8 mouse cellular contexts compared by ENCODE assay signal in the genomic region with DNA sequence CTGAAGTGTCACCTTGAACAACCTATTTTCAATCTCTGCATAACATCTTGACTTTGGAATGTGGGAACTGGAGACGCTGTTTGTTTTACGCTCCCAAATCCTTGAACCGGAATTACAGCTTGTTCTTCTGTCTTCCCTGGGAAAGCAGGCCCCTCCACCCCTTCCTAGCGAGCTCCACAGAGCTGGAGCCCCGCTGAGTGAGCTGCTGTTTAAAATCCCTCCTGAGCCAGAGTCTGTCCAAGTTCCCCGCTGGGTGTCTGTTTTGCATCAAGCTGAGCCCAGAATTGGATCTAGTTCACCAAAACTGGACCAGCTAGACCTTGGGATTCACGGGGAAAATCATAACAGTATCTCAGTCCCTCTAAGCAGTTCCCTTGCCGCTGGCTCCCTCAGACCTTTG.
A peak's percentile ranks its signal among the peaks of the same experiment; 100 is the strongest.
DNase-seq lines count a peak whose midpoint lies in the region; ATAC-seq lines count a peak whose summit lies in the region.

No protein-coding gene starts in this region.

- H3K9me3 ChIP-seq in hindbrain, embryonic 15.5 days = no peaks in the 10 kb centered on the region

- no peak overlapping the region for H3K4me3 ChIP-seq in hindbrain, embryonic 15.5 days

- WGBS in hindbrain, embryonic 15.5 days = 16% methylated on average over 8 of the region's 8 CpGs

- ATAC-seq in hindbrain, embryonic 15.5 days (ENCODE audit: low FRiP score, low read depth) = no peak
- ATAC-seq in activated CD4-positive, CD25-positive, alpha-beta regulatory T cell, adult 4 months = no peak

- H3K9ac ChIP-seq in hindbrain, embryonic 15.5 days = no peak overlapping the region

- no peaks in the 10 kb centered on the region for H3K36me3 ChIP-seq in hindbrain, embryonic 15.5 days

- H3K4me1 ChIP-seq in hindbrain, embryonic 15.5 days (replicated peaks) = peaks cover 24% of the 10 kb centered on the region

- H3K4me2 ChIP-seq in hindbrain, embryonic 15.5 days = peak overlapping the region; percentile 26

- H3K27ac ChIP-seq in hindbrain, embryonic 15.5 days (replicated peaks) = peak overlapping the region; percentile 58

- no peaks in the 10 kb centered on the region for H3K27me3 ChIP-seq in hindbrain, embryonic 15.5 days

- DNase-seq in R1 (ENCODE audit: low read depth, low spot score) = peak; percentile 91
- DNase-seq in cerebellum, postnatal 10 days = peak; percentile 81 to 91
- DNase-seq in frontal cortex, postnatal 36 days (ENCODE audit: low spot score in 2 of 2) = peak; percentile 36 to 51
- DNase-seq in lung, postnatal 25 days (ENCODE audit: low spot score) = peak; percentile 51
- peak; percentile 43 for DNase-seq in right cerebral cortex, postnatal 4 days
- no peak for DNase-seq in adrenal gland, postnatal 14 days
